Mouse (Mus musculus) neural tube, embryonic 14.5 days (tissue): Measurements from ENCODE around the gene Fitm2. TPM values are rescaled to one million over a fixed set of nuclear protein-coding genes. Genes with fewer than 3 reads are reported as not detected.
A peak's percentile ranks its signal among the peaks of the same experiment; 100 is the strongest.

Experiments
- ATAC-seq: fragments of 200-750 bp; cut with Nextera tagmentation; 2 replicates; pipeline ENCODE4 v1.8.0; 2017; ENCODE audit warnings: low read depth, mild to moderate bottlenecking, moderate TSS enrichment, moderate library complexity
- H3K27ac ChIP-seq: fragments of 300-500 bp; sonication (generic); 2 replicates; pipeline ENCODE4 v1.5.1; 2014; ENCODE audit warnings: low read depth, mild to moderate bottlenecking, control low read depth, low read length, moderate library complexity, mixed read lengths
- H3K27me3 ChIP-seq: fragments of 300-500 bp; sonication (generic); 2 replicates; pipeline ENCODE4 v1.6.1; 2014; ENCODE audit warnings: low read length; ENCODE audit not compliant: control insufficient read depth, insufficient read depth
- H3K36me3 ChIP-seq: fragments of 300-500 bp; sonication (generic); 2 replicates; pipeline ENCODE4 v1.6.1; 2014; ENCODE audit warnings: low read length, mixed read lengths; ENCODE audit not compliant: control insufficient read depth, insufficient read depth
- H3K4me1 ChIP-seq: fragments of 300-500 bp; sonication (generic); 2 replicates; pipeline ENCODE4 v1.6.1; 2014; ENCODE audit warnings: low read length; ENCODE audit not compliant: control insufficient read depth, insufficient read depth
- H3K4me2 ChIP-seq: fragments of 300-500 bp; sonication (generic); 2 replicates; pipeline ENCODE4 v1.6.1; 2014; ENCODE audit warnings: mild to moderate bottlenecking, low read depth, low read length, control low read depth
- H3K4me3 ChIP-seq: fragments of 300-500 bp; sonication (generic); 2 replicates; pipeline ENCODE4 v1.5.1; 2014; ENCODE audit warnings: low read depth, low read length, control low read depth, mixed read lengths
- H3K9ac ChIP-seq: fragments of 300-500 bp; sonication (generic); replicated peaks from 2 replicates; pipeline ENCODE4 v1.6.1; 2014; ENCODE audit warnings: low read depth, mild to moderate bottlenecking, control low read depth, low read length, mixed read lengths
- H3K9me3 ChIP-seq: fragments of 300-500 bp; sonication (generic); 2 replicates; pipeline ENCODE4 v1.6.1; 2016; ENCODE audit warnings: low read length; ENCODE audit not compliant: control insufficient read depth
- WGBS: fragments of 180-500 bp; shearing (Covaris S2); extraction: QIAGEN DNeasy Blood & Tissue Kit; methylation state at CpG from one replicate; pipeline ENCODE4 v1.1.7; 2014; 5-methylcytosine and 5-hydroxymethylcytosine counted together
- polyA plus RNA-seq: library from polyadenylated mRNA; unstranded; fragments of >200 nt; fragmentation: Nextera tagmentation; extraction: Ambion mirVana; gene quantifications from 2 replicates; pipeline ENCODE4 v1.2.1, GENCODE M21; 2014

Gene Fitm2
- polyA plus RNA-seq, 1 experiment from 2014 or later: 16.2 TPM

- Histone ChIP-seq H3K9ac (no peak overlapping the region), H3K4me3 (no peak overlapping the region), H3K36me3 (no peaks in the 10 kb centered on the region), H3K4me2 (no peak overlapping the region), H3K9me3 (no peaks in the 10 kb centered on the region), H3K4me1 (no peaks in the 10 kb centered on the region), H3K27ac (no peak overlapping the region), H3K27me3 (no peaks in the 10 kb centered on the region)
- no peak for ATAC-seq
- WGBS: 91% methylated on average over 8 of the region's 8 CpGs
These were observed 11.8 kb downstream of the Fitm2 start for GRCm38 (mm10) chr2:163460622-163461021.

- Histone ChIP-seq H3K4me1 (no peaks in the 10 kb centered on the region), H3K9me3 (no peaks in the 10 kb centered on the region), H3K27me3 (no peaks in the 10 kb centered on the region), H3K27ac (peak overlapping the region; percentile 28; the same call in 1 of the 2 replicates), H3K36me3 (no peaks in the 10 kb centered on the region; the same call in 1 of the 2 replicates), H3K9ac (peak overlapping the region; percentile 28; the same call in 1 of the 2 replicates), H3K4me2 (peak overlapping the region; percentile 27; the same call in 1 of the 2 replicates), H3K4me3 (no peak overlapping the region)
- ATAC-seq: peak; percentile 47; the same call in 1 of the 2 replicates
- 39% methylated on average over 10 of the region's 10 CpGs for WGBS
These were observed 13.0 kb downstream of the Fitm2 start for GRCm38 (mm10) chr2:163459380-163459779.

- ATAC-seq: peak; percentile 26; the same call in 1 of the 2 replicates
- no peak overlapping the region; the same call in 1 of the 2 replicates for H3K27ac ChIP-seq
- H3K4me2 ChIP-seq: peak overlapping the region; percentile 27; the same call in 1 of the 2 replicates
- H3K9me3 ChIP-seq: no peaks in the 10 kb centered on the region
- H3K27me3 ChIP-seq: no peaks in the 10 kb centered on the region
- no peaks in the 10 kb centered on the region for H3K4me1 ChIP-seq
- 55% methylated on average over 27 of the region's 27 CpGs for WGBS
- H3K4me3 ChIP-seq: no peak overlapping the region
- H3K9ac ChIP-seq: peak overlapping the region; percentile 28; the same call in 1 of the 2 replicates
- H3K36me3 ChIP-seq: no peaks in the 10 kb centered on the region; the same call in 1 of the 2 replicates
These were observed 13.7 kb downstream of the Fitm2 start for GRCm38 (mm10) chr2:163458539-163459265.

- H3K4me1 ChIP-seq: no peaks in the 10 kb centered on the region
- H3K9me3 ChIP-seq: no peaks in the 10 kb centered on the region
- H3K9ac ChIP-seq: no peak overlapping the region
- no peaks in the 10 kb centered on the region for H3K27me3 ChIP-seq
- H3K27ac ChIP-seq: no peak overlapping the region
- H3K4me3 ChIP-seq: no peak overlapping the region
- 90% methylated on average over 13 of the region's 13 CpGs for WGBS
- H3K36me3 ChIP-seq: peaks cover 11% of the 10 kb centered on the region
- no peak overlapping the region for H3K4me2 ChIP-seq
- no peak for ATAC-seq
These were observed 19.1 kb downstream of the Fitm2 start for GRCm38 (mm10) chr2:163453378-163453777.

- H3K9ac ChIP-seq: no peak overlapping the region
- no peak for ATAC-seq
- H3K4me1 ChIP-seq: no peaks in the 10 kb centered on the region
- no peak overlapping the region for H3K27ac ChIP-seq
- no peaks in the 10 kb centered on the region for H3K9me3 ChIP-seq
- peaks cover 16% of the 10 kb centered on the region for H3K36me3 ChIP-seq
- no peak overlapping the region for H3K4me2 ChIP-seq
- H3K27me3 ChIP-seq: no peaks in the 10 kb centered on the region
- H3K4me3 ChIP-seq: no peak overlapping the region
- WGBS: 89% methylated on average over 6 of the region's 6 CpGs
These were observed 19.7 kb downstream of the Fitm2 start for GRCm38 (mm10) chr2:163452738-163453137.

GRCm38 (mm10) chr2:163450668-163451295 is 21.6 kb downstream of the Fitm2 start:
- no peak overlapping the region for H3K4me2 ChIP-seq
- no peaks in the 10 kb centered on the region for H3K9me3 ChIP-seq
- no peak overlapping the region for H3K27ac ChIP-seq
- no peaks in the 10 kb centered on the region for H3K27me3 ChIP-seq
- no peak overlapping the region for H3K4me3 ChIP-seq
- H3K9ac ChIP-seq: no peak overlapping the region
- 74% methylated on average over 6 of the region's 6 CpGs for WGBS
- H3K4me1 ChIP-seq: no peaks in the 10 kb centered on the region
- peaks cover 16% of the 10 kb centered on the region for H3K36me3 ChIP-seq
- no peak for ATAC-seq

GRCm38 (mm10) chr2:163449276-163449675 is 23.2 kb downstream of the Fitm2 start:
- WGBS: 74% methylated on average over 3 of the region's 3 CpGs
- Histone ChIP-seq H3K36me3 (peaks cover 16% of the 10 kb centered on the region), H3K27ac (no peak overlapping the region), H3K9ac (no peak overlapping the region), H3K4me1 (no peaks in the 10 kb centered on the region), H3K4me2 (no peak overlapping the region), H3K9me3 (no peaks in the 10 kb centered on the region), H3K4me3 (no peak overlapping the region), H3K27me3 (no peaks in the 10 kb centered on the region)
- ATAC-seq: no peak

GRCm38 (mm10) chr2:163447375-163447774 is 25.1 kb downstream of the Fitm2 start:
- Histone ChIP-seq H3K27ac (no peak overlapping the region), H3K4me2 (no peak overlapping the region), H3K4me1 (no peaks in the 10 kb centered on the region), H3K36me3 (peaks cover 16% of the 10 kb centered on the region), H3K4me3 (no peak overlapping the region), H3K9me3 (no peaks in the 10 kb centered on the region), H3K9ac (no peak overlapping the region), H3K27me3 (no peaks in the 10 kb centered on the region)
- ATAC-seq: no peak
- WGBS: 88% methylated on average over 12 of the region's 12 CpGs

GRCm38 (mm10) chr2:163444017-163444416 is 28.4 kb downstream of the Fitm2 start:
- Histone ChIP-seq H3K27me3 (no peaks in the 10 kb centered on the region), H3K9ac (no peak overlapping the region), H3K4me1 (peaks cover 16% of the 10 kb centered on the region), H3K4me3 (no peak overlapping the region), H3K4me2 (no peak overlapping the region), H3K36me3 (peaks cover 6% of the 10 kb centered on the region), H3K9me3 (no peaks in the 10 kb centered on the region), H3K27ac (no peak overlapping the region)
- WGBS: 69% methylated on average over 7 of the region's 7 CpGs
- no peak for ATAC-seq
